Mouse (Mus musculus) erythroblast, adult 5-6 weeks (primary cell): Measurements from ENCODE around the gene Ngf. TPM values are rescaled to one million over a fixed set of nuclear protein-coding genes. Genes with fewer than 3 reads are reported as not detected.

ENCODE experiments used
- ATAC-seq: replicated peaks from 2 replicates; pipeline ENCODE4 v1.8.0; 2016; ENCODE audit warnings: moderate number of reproducible peaks, mild to moderate bottlenecking, moderate TSS enrichment, inconsistent platforms; ENCODE audit not compliant: poor library complexity, low FRiP score, severe bottlenecking
- total RNA-seq, 2 experiments: library from RNA; stranded (forward) in 1 of 2; stranded (reverse) in 1 of 2; fragments of 150-400 nt in 1 of 2; fragments of 200-764, 138-1000 nt in 1 of 2; gene quantifications; 2 replicates each; pipeline versions ENCODE4 v1.2.3 to v1.2.4; 2015 to 2017; ENCODE audit warnings: low replicate concordance in 2 of 2

The Ngf gene
- not detected in 2 replicates for total RNA-seq (2015; ENCODE audit: low replicate concordance)
- not detected in 2 replicates for total RNA-seq (2017; ENCODE audit: low replicate concordance)

GRCm38 (mm10) chr3:102469713-102470448 lies at the start of gene Ngf:
TSS of gene Ngf (plus strand) at chr3:102469919.
- ATAC-seq: no peak

- ATAC-seq: no peak
Observed at GRCm38 (mm10) chr3:102445567-102445966, 24.2 kb upstream of the Ngf start.

GRCm38 (mm10) chr3:102446691-102447090 lies 23.0 kb upstream of the Ngf start:
- ATAC-seq: no peak

- no peak for ATAC-seq
Observed at GRCm38 (mm10) chr3:102454566-102454965, 15.2 kb upstream of the Ngf start.

GRCm38 (mm10) chr3:102460528-102460927 lies 9.2 kb upstream of the Ngf start:
- no peak for ATAC-seq

GRCm38 (mm10) chr3:102460986-102461385 lies 8.7 kb upstream of the Ngf start:
- no peak for ATAC-seq

- ATAC-seq: no peak
Observed at GRCm38 (mm10) chr3:102462703-102463336, 6.9 kb upstream of the Ngf start.

GRCm38 (mm10) chr3:102463339-102463738 lies 6.4 kb upstream of the Ngf start:
- ATAC-seq: no peak

GRCm38 (mm10) chr3:102466587-102466986 lies 3.1 kb upstream of the Ngf start:
- ATAC-seq: no peak

- ATAC-seq: no peak
Observed at GRCm38 (mm10) chr3:102467121-102467520, 2.6 kb upstream of the Ngf start.

GRCm38 (mm10) chr3:102471251-102471650 lies 1.5 kb downstream of the Ngf start:
- no peak for ATAC-seq

GRCm38 (mm10) chr3:102471799-102472198 lies 2.1 kb downstream of the Ngf start:
- ATAC-seq: no peak

GRCm38 (mm10) chr3:102474275-102475155 lies 4.8 kb downstream of the Ngf start:
- ATAC-seq: no peak

GRCm38 (mm10) chr3:102477917-102478694 lies 8.4 kb downstream of the Ngf start:
- ATAC-seq: no peak

GRCm38 (mm10) chr3:102490393-102491123 lies 20.8 kb downstream of the Ngf start:
- no peak for ATAC-seq

GRCm38 (mm10) chr3:102498113-102498512 lies 28.4 kb downstream of the Ngf start:
- ATAC-seq: no peak

- ATAC-seq: no peak
Observed at GRCm38 (mm10) chr3:102498931-102499330, 29.2 kb downstream of the Ngf start.

GRCm38 (mm10) chr3:102500031-102500430 lies 30.3 kb downstream of the Ngf start:
- no peak for ATAC-seq

GRCm38 (mm10) chr3:102501186-102501585 lies 31.5 kb downstream of the Ngf start:
- ATAC-seq: no peak
